Mouse (Mus musculus) heart, adult 2 months (tissue): ENCODE results near the gene Kif28.

Experiments used
- CTCF ChIP-seq: fragments of 200-600 bp; IDR thresholded peaks from 2 replicates; pipeline ENCODE4 v1.8.1; 2022; ENCODE audit warnings: antibody characterized with exemption, mild to moderate bottlenecking, moderate library complexity
- EP300 ChIP-seq: fragments of 200-500 bp; IDR thresholded peaks from 2 replicates; pipeline ENCODE4 v1.6.1; 2011; ENCODE audit warnings: low read depth, low read length, control low read depth; ENCODE audit not compliant: insufficient read depth
- POLR2A ChIP-seq: fragments of 200-500 bp; IDR thresholded peaks from 2 replicates; pipeline ENCODE4 v1.6.1; 2011; ENCODE audit warnings: mild to moderate bottlenecking, low read depth, low read length, control low read depth; ENCODE audit not compliant: insufficient read depth

- TF ChIP-seq POLR2A (no peak), CTCF (no peak), EP300 (no peak)
Observed at GRCm38 (mm10) chr1:179743593-179744193, 1.4 kb downstream of the Kif28 start.
